Mouse (Mus musculus) thymus, postnatal 0 days (tissue): ENCODE measurements around the gene Rab4b. TPM values are rescaled to one million over a fixed set of nuclear protein-coding genes. Genes with fewer than 3 reads are reported as not detected.

ENCODE experiments used
- microRNA counts: library from miRNA; unstranded; fragments of <30 nt; microRNA quantifications from one replicate; lab custom pipeline; 2015
- microRNA-seq: library from miRNA; unstranded; fragments of <30 nt; microRNA quantifications from one replicate; pipeline ENCODE4, GENCODE M21; 2016; ENCODE audit warnings: borderline number of aligned reads
- polyA plus RNA-seq: library from polyadenylated mRNA; unstranded; fragments of >200 nt; fragmentation: Nextera tagmentation; extraction: Ambion mirVana; gene quantifications from 2 replicates; pipeline ENCODE4 v1.2.1, GENCODE M21; 2015

The Rab4b gene
- polyA plus RNA-seq, 1 experiment from 2014 or later, result 131 TPM

MicroRNAs encoded within 50 kb of the gene (microRNA counts, 519-probe panel; counts per million panel counts)
- 473 counts per million, percentile 71 among the panel's probes with 10 or more counts for microRNA mmu-miR-1191 (lab: Ali Mortazavi, UCI)

Small RNA genes lying within 50 kb of the gene (microRNA-seq; reads per million reads assigned to microRNA genes)
- not detected for gene Mir1191
- gene Mir3101, result not detected

Other genes with a start within 250 kb of the Rab4b start
- gene Cyp2a22, start 239.5 kb downstream of the Rab4b start, polyA plus RNA-seq, result not detected in 2 replicates
- gene Cyp2a12, start 149.8 kb downstream of the Rab4b start, polyA plus RNA-seq, result not detected in 2 replicates
- gene Cyp2f2, start 59.0 kb downstream of the Rab4b start, polyA plus RNA-seq, result 2.0 and 10.5 TPM in 2 replicates
- gene Cyp2t4, start 25.2 kb downstream of the Rab4b start, polyA plus RNA-seq, result 0.10 TPM in 1 of 2 replicates, not detected in the other
- 52.4 and 59.5 TPM in 2 replicates for gene Egln2, start 12.1 kb downstream of the Rab4b start, polyA plus RNA-seq
- not detected in 2 replicates for gene Gm21983, start 2.2 kb upstream of the Rab4b start, polyA plus RNA-seq
- 3.1 and 3.4 TPM in 2 replicates for gene Mia, start 2.3 kb upstream of the Rab4b start, polyA plus RNA-seq
- 2.5 and 4.0 TPM in 2 replicates for gene BC024978, start 16.9 kb upstream of the Rab4b start, polyA plus RNA-seq
- 165 and 192 TPM in 2 replicates for gene Snrpa, start 17.4 kb upstream of the Rab4b start, polyA plus RNA-seq
- gene Itpkc, start 49.8 kb upstream of the Rab4b start, polyA plus RNA-seq, result 2.3 TPM in 2 replicates
- gene Coq8b, start 54.1 kb upstream of the Rab4b start, polyA plus RNA-seq, result 15.8 and 15.9 TPM in 2 replicates
- 3.2 and 3.5 TPM in 2 replicates for gene Numbl, start 79.5 kb upstream of the Rab4b start, polyA plus RNA-seq
- gene Ltbp4, start 158.8 kb upstream of the Rab4b start, polyA plus RNA-seq, result 3.6 and 5.6 TPM in 2 replicates
- 45.1 and 46.3 TPM in 2 replicates for gene Shkbp1, start 177.1 kb upstream of the Rab4b start, polyA plus RNA-seq
- gene Gm20479, start 178.5 kb upstream of the Rab4b start, polyA plus RNA-seq, result 0.44 TPM in 1 of 2 replicates, not detected in the other